Comparison of ENCODE assay signal across 21 mouse cellular contexts in the genomic region with DNA sequence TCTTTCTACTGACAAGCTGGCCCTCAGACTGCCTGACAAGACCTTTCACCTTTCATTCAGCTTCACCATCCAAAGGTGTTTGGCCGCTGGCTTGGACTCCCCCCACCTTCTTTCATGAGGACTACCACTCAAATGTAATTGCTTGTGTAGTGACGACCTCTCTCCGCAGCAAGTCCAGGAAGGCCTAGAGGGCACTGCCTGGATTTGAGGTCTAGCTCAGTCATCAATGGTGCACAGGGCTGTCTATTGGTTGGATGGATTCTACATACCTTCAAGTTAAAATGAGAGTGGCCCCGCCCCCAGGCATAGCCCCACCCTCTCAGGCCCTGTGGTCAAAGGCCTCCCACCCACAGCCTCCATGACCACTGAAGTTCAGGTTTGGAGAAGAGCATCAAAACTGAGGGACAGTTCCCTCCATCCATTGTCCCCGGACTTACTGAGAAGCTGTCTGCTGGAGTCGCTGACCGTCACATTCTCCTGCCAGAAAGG. TPM values are rescaled to one million over a fixed set of nuclear protein-coding genes. Genes with fewer than 3 reads are reported as not detected.
A peak's percentile ranks its signal among the peaks of the same experiment; 100 is the strongest.
DNase-seq lines count a peak whose midpoint lies in the region; ATAC-seq and TF ChIP-seq lines count a peak whose summit lies in the region.
"Had no signal": no experiment of that assay in that cellular context is flagged by ENCODE, and none has a peak within 500 bp of the region (broad histone marks: within the 10 kb centered on the region; RNA-seq: fewer than 3 reads in every experiment).

No protein-coding gene starts in this region.

- no peak overlapping the region for H3K27ac ChIP-seq in forebrain, embryonic 11.5 days (ENCODE audit: low read depth, low read length)
- no peak overlapping the region for H3K27ac ChIP-seq in forebrain, postnatal 0 days (ENCODE audit: low read depth, low read length)
- H3K27ac ChIP-seq in intestine, embryonic 14.5 days (ENCODE audit: low read depth) = no peak overlapping the region
- H3K27ac ChIP-seq in intestine, embryonic 15.5 days = no peak overlapping the region
- no peak overlapping the region for H3K27ac ChIP-seq in midbrain, embryonic 11.5 days (ENCODE audit: low read depth, low read length)
- no peak overlapping the region for H3K27ac ChIP-seq in midbrain, embryonic 10.5 days (replicated peaks)
- H3K27ac ChIP-seq in testis, adult 2 months (ENCODE audit: control insufficient read depth, insufficient read depth, low read depth, low read length) = no peak overlapping the region
- H3K27ac ChIP-seq: embryonic facial prominence, embryonic 13.5 days; forebrain, embryonic 13.5 days; gastrocnemius, adult 2 months had no signal

- ATAC-seq in forebrain, embryonic 11.5 days (replicated peaks; ENCODE audit: low FRiP score) = no peak
- ATAC-seq in forebrain, postnatal 0 days = no peak
- ATAC-seq in intestine, embryonic 14.5 days (replicated peaks; ENCODE audit: low FRiP score, low TSS enrichment, low read depth) = no peak
- ATAC-seq in intestine, embryonic 15.5 days = no peak
- ATAC-seq in midbrain, embryonic 11.5 days (ENCODE audit: low FRiP score) = no peak
- ATAC-seq: CD4-positive, CD25-positive, alpha-beta regulatory T cell, adult 4 months; forebrain, embryonic 13.5 days had no signal

- no peak overlapping the region for H3K4me2 ChIP-seq in forebrain, embryonic 11.5 days (ENCODE audit: low read depth, low read length, severe bottlenecking)
- H3K4me2 ChIP-seq in forebrain, postnatal 0 days (ENCODE audit: low read depth) = no peak overlapping the region
- H3K4me2 ChIP-seq in intestine, embryonic 14.5 days (ENCODE audit: low read length) = no peak overlapping the region
- no peak overlapping the region for H3K4me2 ChIP-seq in intestine, embryonic 15.5 days (replicated peaks)
- H3K4me2 ChIP-seq in midbrain, embryonic 11.5 days = no peak overlapping the region

- no peak for TF ChIP-seq POLR2A in testis, adult 2 months (IDR thresholded peaks at IDR 0.05; ENCODE audit: control insufficient read depth, low read depth, low read length)

- no peak overlapping the region for H3K9ac ChIP-seq in forebrain, embryonic 11.5 days (ENCODE audit: low read length)
- no peak overlapping the region for H3K9ac ChIP-seq in forebrain, postnatal 0 days
- no peak overlapping the region for H3K9ac ChIP-seq in intestine, embryonic 14.5 days (ENCODE audit: low read length)
- H3K9ac ChIP-seq in intestine, embryonic 15.5 days = no peak overlapping the region
- no peak overlapping the region for H3K9ac ChIP-seq in midbrain, embryonic 11.5 days (ENCODE audit: low read length)
- H3K9ac ChIP-seq: embryonic facial prominence, embryonic 13.5 days had no signal

- peak; percentile 47 for DNase-seq in forebrain, embryonic 11.5 days (ENCODE audit: low spot score)
- no peak for DNase-seq in forebrain, postnatal 0 days
- DNase-seq in intestine, embryonic 14.5 days (ENCODE audit: low spot score) = peak; percentile 44
- DNase-seq in midbrain, embryonic 11.5 days (ENCODE audit: low spot score, missing footprints) = peak; percentile 72
- no peak for DNase-seq in midbrain, embryonic 10.5 days (ENCODE audit: low spot score)
- no peak for DNase-seq in testis, postnatal 14 days (ENCODE audit: low spot score)
- DNase-seq: B cell, adult 2 months; cerebellum, adult 11-12 months; cerebellum, adult 9-11 months; gastrocnemius, adult 2 months; gastrocnemius, postnatal 25 days; heart, postnatal 14 days had no signal

- 36% methylated on average over 7 of the region's 7 CpGs for WGBS in forebrain, embryonic 11.5 days
- 43% methylated on average over 7 of the region's 7 CpGs for WGBS in forebrain, postnatal 0 days
- WGBS in intestine, embryonic 14.5 days = 36% methylated on average over 7 of the region's 7 CpGs
- WGBS in intestine, embryonic 15.5 days = 52% methylated on average over 7 of the region's 7 CpGs
- 44% methylated on average over 7 of the region's 7 CpGs for WGBS in midbrain, embryonic 11.5 days
- WGBS in midbrain, embryonic 10.5 days = 46% methylated on average over 7 of the region's 7 CpGs

- H3K4me3 ChIP-seq in forebrain, embryonic 11.5 days (ENCODE audit: low read depth, low read length) = no peak overlapping the region
- H3K4me3 ChIP-seq in forebrain, postnatal 0 days (ENCODE audit: low read depth, low read length) = no peak overlapping the region
- H3K4me3 ChIP-seq in intestine, embryonic 14.5 days (ENCODE audit: low read depth, low read length) = no peak overlapping the region
- H3K4me3 ChIP-seq in intestine, embryonic 15.5 days (replicated peaks) = no peak overlapping the region
- no peak overlapping the region for H3K4me3 ChIP-seq in midbrain, embryonic 11.5 days (ENCODE audit: low read depth, low read length)
- no peak overlapping the region for H3K4me3 ChIP-seq in midbrain, embryonic 10.5 days
- H3K4me3 ChIP-seq in testis, adult 2 months (ENCODE audit: control insufficient read depth, low read depth, low read length) = peak overlapping the region; percentile 10; the same call in 1 of the 2 replicates
- H3K4me3 ChIP-seq: gastrocnemius, adult 2 months had no signal

- no peak for TF ChIP-seq CTCF in forebrain, postnatal 0 days (IDR thresholded peaks at IDR 0.05; ENCODE audit: low read depth)
- TF ChIP-seq CTCF in testis, adult 2 months (IDR thresholded peaks at IDR 0.05; ENCODE audit: control insufficient read depth, insufficient read depth, insufficient replicate concordance, low read depth, low read length) = no peak

- no peaks in the 10 kb centered on the region for H3K36me3 ChIP-seq in forebrain, embryonic 11.5 days (ENCODE audit: control insufficient read depth, insufficient read depth, low read length)
- no peaks in the 10 kb centered on the region for H3K36me3 ChIP-seq in forebrain, postnatal 0 days (ENCODE audit: insufficient read depth)
- H3K36me3 ChIP-seq in intestine, embryonic 14.5 days (ENCODE audit: control insufficient read depth, insufficient read depth, low read length) = no peaks in the 10 kb centered on the region
- no peaks in the 10 kb centered on the region for H3K36me3 ChIP-seq in intestine, embryonic 15.5 days
- H3K36me3 ChIP-seq in midbrain, embryonic 11.5 days (ENCODE audit: control insufficient read depth, insufficient read depth, low read length) = no peaks in the 10 kb centered on the region
- H3K36me3 ChIP-seq in midbrain, embryonic 10.5 days = no peaks in the 10 kb centered on the region
- H3K36me3 ChIP-seq in testis, adult 2 months (ENCODE audit: control insufficient read depth, insufficient read depth, low read length) = no peaks in the 10 kb centered on the region
- H3K36me3 ChIP-seq: embryonic facial prominence, embryonic 13.5 days; G1E had no signal

- peaks cover 29% of the 10 kb centered on the region for H3K27me3 ChIP-seq in forebrain, embryonic 11.5 days (ENCODE audit: control insufficient read depth, insufficient read depth, low read length)
- H3K27me3 ChIP-seq in forebrain, postnatal 0 days (ENCODE audit: insufficient read depth, low read length) = peaks cover 48% of the 10 kb centered on the region
- H3K27me3 ChIP-seq in intestine, embryonic 14.5 days (replicated peaks; ENCODE audit: control insufficient read depth, insufficient read depth, low read length) = peaks cover 57% of the 10 kb centered on the region
- peaks cover 46% of the 10 kb centered on the region for H3K27me3 ChIP-seq in intestine, embryonic 15.5 days (replicated peaks)
- peaks cover 35% of the 10 kb centered on the region for H3K27me3 ChIP-seq in midbrain, embryonic 11.5 days (ENCODE audit: control insufficient read depth, insufficient read depth, low read length)
- peaks cover 66% of the 10 kb centered on the region for H3K27me3 ChIP-seq in midbrain, embryonic 10.5 days (ENCODE audit: low read depth, poor library complexity, severe bottlenecking)
- no peaks in the 10 kb centered on the region for H3K27me3 ChIP-seq in testis, adult 2 months (ENCODE audit: control insufficient read depth, insufficient read depth, low read length)

- no peaks in the 10 kb centered on the region for H3K9me3 ChIP-seq in forebrain, embryonic 11.5 days (ENCODE audit: control insufficient read depth, low read length)
- no peaks in the 10 kb centered on the region for H3K9me3 ChIP-seq in forebrain, postnatal 0 days (ENCODE audit: low read length)
- no peaks in the 10 kb centered on the region for H3K9me3 ChIP-seq in intestine, embryonic 14.5 days (ENCODE audit: control insufficient read depth, low read length)
- no peaks in the 10 kb centered on the region for H3K9me3 ChIP-seq in intestine, embryonic 15.5 days
- no peaks in the 10 kb centered on the region for H3K9me3 ChIP-seq in midbrain, embryonic 11.5 days (ENCODE audit: control insufficient read depth, low read length)
- H3K9me3 ChIP-seq in midbrain, embryonic 10.5 days (replicated peaks) = no peaks in the 10 kb centered on the region
- H3K9me3 ChIP-seq: embryonic facial prominence, embryonic 13.5 days; forebrain, embryonic 13.5 days; G1E had no signal

- H3K4me1 ChIP-seq in forebrain, embryonic 11.5 days (replicated peaks; ENCODE audit: control insufficient read depth, insufficient read depth, low read length) = no peaks in the 10 kb centered on the region
- H3K4me1 ChIP-seq in forebrain, postnatal 0 days (ENCODE audit: insufficient read depth) = no peaks in the 10 kb centered on the region
- no peaks in the 10 kb centered on the region for H3K4me1 ChIP-seq in intestine, embryonic 14.5 days (replicated peaks; ENCODE audit: control insufficient read depth, insufficient read depth, low read length)
- peaks cover 5% of the 10 kb centered on the region; the same call in 1 of the 2 replicates for H3K4me1 ChIP-seq in intestine, embryonic 15.5 days (replicated peaks)
- H3K4me1 ChIP-seq in midbrain, embryonic 11.5 days (ENCODE audit: control insufficient read depth, insufficient read depth, low read length) = peaks cover 4% of the 10 kb centered on the region
- peaks cover 12% of the 10 kb centered on the region for H3K4me1 ChIP-seq in midbrain, embryonic 10.5 days
- peaks cover 4% of the 10 kb centered on the region for H3K4me1 ChIP-seq in testis, adult 2 months (ENCODE audit: control insufficient read depth, insufficient read depth, low read length)

RNA-seq across cellular contexts. Expression of a gene that starts 1.3 kb away (rescaled TPM):
- not detected in 2 replicates for polyA plus RNA-seq in forebrain, embryonic 11.5 days (2014; fragmentation: Nextera tagmentation; extraction: Ambion mirVana)
- total RNA-seq in forebrain, postnatal 0 days (2014; rRNA removed) = 0.92 TPM in 1 of 2 replicates, not detected in the other
- 0.36 and 0.88 TPM in 2 replicates for polyA plus RNA-seq in forebrain, postnatal 0 days (2015; fragmentation: Nextera tagmentation; extraction: Ambion mirVana)
- polyA plus RNA-seq in intestine, embryonic 14.5 days (2014; fragmentation: Nextera tagmentation; extraction: Ambion mirVana) = 0.12 TPM in 1 of 2 replicates, not detected in the other
- not detected in 2 replicates for polyA plus RNA-seq in intestine, embryonic 15.5 days (2015; fragmentation: Nextera tagmentation; extraction: Ambion mirVana)
- not detected in 2 replicates for polyA plus RNA-seq in midbrain, embryonic 11.5 days (2014; fragmentation: Nextera tagmentation; extraction: Ambion mirVana)
- not detected in 2 replicates for polyA plus RNA-seq in midbrain, embryonic 10.5 days (2016; fragmentation: Nextera tagmentation; extraction: Ambion mirVana)
- 19.4 and 22.5 TPM in 2 replicates for polyA plus RNA-seq in testis, adult 2 months (2012; rRNA removed)
- total RNA-seq: adrenal gland, postnatal 10 days; G1E; gastrocnemius, adult 2 months; gastrocnemius, postnatal 25 days; granulocyte monocyte progenitor cell, adult 5-6 weeks; heart, postnatal 14 days had no signal
- polyA plus RNA-seq: CD4-positive, CD25-positive, alpha-beta regulatory T cell, adult 4 months; embryonic facial prominence, embryonic 13.5 days; forebrain, embryonic 13.5 days; G1E; heart, embryonic 14.5 days had no signal

RNA-seq across cellular contexts. Expression of a gene that starts 46.9 kb away (rescaled TPM):
- polyA plus RNA-seq in forebrain, embryonic 11.5 days (2014; fragmentation: Nextera tagmentation; extraction: Ambion mirVana) = 16.4 and 22.1 TPM in 2 replicates
- total RNA-seq in forebrain, postnatal 0 days (2014; rRNA removed) = 34.8 and 61.6 TPM in 2 replicates
- 85.9 and 94.3 TPM in 2 replicates for polyA plus RNA-seq in forebrain, postnatal 0 days (2015; fragmentation: Nextera tagmentation; extraction: Ambion mirVana)
- 21.0 and 24.5 TPM in 2 replicates for polyA plus RNA-seq in intestine, embryonic 14.5 days (2014; fragmentation: Nextera tagmentation; extraction: Ambion mirVana)
- 14.2 and 16.8 TPM in 2 replicates for polyA plus RNA-seq in intestine, embryonic 15.5 days (2015; fragmentation: Nextera tagmentation; extraction: Ambion mirVana)
- 17.6 and 24.3 TPM in 2 replicates for polyA plus RNA-seq in midbrain, embryonic 11.5 days (2014; fragmentation: Nextera tagmentation; extraction: Ambion mirVana)
- 23.6 and 25.7 TPM in 2 replicates for polyA plus RNA-seq in midbrain, embryonic 10.5 days (2016; fragmentation: Nextera tagmentation; extraction: Ambion mirVana)
- 110 and 113 TPM in 2 replicates for polyA plus RNA-seq in testis, adult 2 months (2012; rRNA removed)

Comparison
In these comparisons a context has a peak if more than half of its experiments do, and no peak if none do; other contexts are left out.
1. DNase-seq: peak in forebrain, embryonic 11.5 days (single experiment), intestine, embryonic 14.5 days (single experiment) and midbrain, embryonic 11.5 days (single experiment); none in forebrain, postnatal 0 days (single experiment), midbrain, embryonic 10.5 days (single experiment) and testis, postnatal 14 days (single experiment).
2. RNA of a gene that starts 1.3 kb away (polyA plus RNA-seq): 19.4 to 22.5 TPM in testis, adult 2 months; 0.36 to 0.88 TPM in forebrain, postnatal 0 days, 0.12 TPM in intestine, embryonic 14.5 days, not detected in midbrain, embryonic 10.5 days, not detected in intestine, embryonic 15.5 days, not detected in forebrain, embryonic 11.5 days and not detected in midbrain, embryonic 11.5 days; every median in the first group is over 10 times any median in the second.